Mouse (Mus musculus) midbrain, embryonic 14.5 days (tissue): Measurements from ENCODE around the gene Trappc2. TPM values are rescaled to one million over a fixed set of nuclear protein-coding genes. Genes with fewer than 3 reads are reported as not detected.

Experiments used
- ATAC-seq: fragments of 200-750 bp; cut with Nextera tagmentation; 2 replicates; pipeline ENCODE4 v1.8.0; 2017; ENCODE audit warnings: moderate number of reproducible peaks, moderate library complexity; ENCODE audit not compliant: low FRiP score, low TSS enrichment
- DNase-seq: peaks from one replicate; pipeline ENCODE4 v3.0.0-alpha.2; 2015
- H3K27ac ChIP-seq: fragments of 300-500 bp; sonication (generic); replicated peaks from 2 replicates; pipeline ENCODE4 v1.5.1; 2014; ENCODE audit warnings: mild to moderate bottlenecking, low read depth, low read length, moderate library complexity
- H3K27me3 ChIP-seq: fragments of 300-500 bp; sonication (generic); 2 replicates; pipeline ENCODE4 v1.6.1; 2014; ENCODE audit warnings: low read length, control low read depth, mixed read lengths; ENCODE audit not compliant: control insufficient read depth, insufficient read depth
- H3K36me3 ChIP-seq: fragments of 300-500 bp; sonication (generic); 2 replicates; pipeline ENCODE4 v1.6.1; 2014; ENCODE audit warnings: low read length, control low read depth; ENCODE audit not compliant: control insufficient read depth, insufficient read depth
- H3K4me1 ChIP-seq: fragments of 300-500 bp; sonication (generic); 2 replicates; pipeline ENCODE4 v1.6.1; 2014; ENCODE audit warnings: mild to moderate bottlenecking, antibody characterized with exemption, low read length, control low read depth; ENCODE audit not compliant: control insufficient read depth, insufficient read depth
- H3K4me2 ChIP-seq: fragments of 300-500 bp; sonication (generic); 2 replicates; pipeline ENCODE4 v1.6.1; 2014; ENCODE audit warnings: mild to moderate bottlenecking, low read length, moderate library complexity
- H3K4me3 ChIP-seq: fragments of 300-500 bp; sonication (generic); replicated peaks from 2 replicates; pipeline ENCODE4 v1.5.1; 2014; ENCODE audit warnings: low read depth, low read length
- H3K9ac ChIP-seq: fragments of 300-500 bp; sonication (generic); replicated peaks from 2 replicates; pipeline ENCODE4 v1.6.1; 2014; ENCODE audit warnings: mild to moderate bottlenecking, low read length, moderate library complexity
- H3K9me3 ChIP-seq: fragments of 300-500 bp; sonication (generic); 2 replicates; pipeline ENCODE4 v1.6.1; 2016; ENCODE audit warnings: low read length, control low read depth, mixed read lengths; ENCODE audit not compliant: control insufficient read depth
- WGBS: fragments of 180-500 bp; shearing (Covaris S2); extraction: QIAGEN DNeasy Blood & Tissue Kit; methylation state at CpG from one replicate; pipeline ENCODE4 v1.1.7; 2014; 5-methylcytosine and 5-hydroxymethylcytosine counted together
- polyA plus RNA-seq: library from polyadenylated mRNA; unstranded; fragments of >200 nt; fragmentation: Nextera tagmentation; extraction: Ambion mirVana; gene quantifications from 2 replicates; pipeline ENCODE4 v1.2.1, GENCODE M21; 2014

The Trappc2 gene
- 90.3 and 92.3 TPM in 2 replicates for polyA plus RNA-seq

DNA sequence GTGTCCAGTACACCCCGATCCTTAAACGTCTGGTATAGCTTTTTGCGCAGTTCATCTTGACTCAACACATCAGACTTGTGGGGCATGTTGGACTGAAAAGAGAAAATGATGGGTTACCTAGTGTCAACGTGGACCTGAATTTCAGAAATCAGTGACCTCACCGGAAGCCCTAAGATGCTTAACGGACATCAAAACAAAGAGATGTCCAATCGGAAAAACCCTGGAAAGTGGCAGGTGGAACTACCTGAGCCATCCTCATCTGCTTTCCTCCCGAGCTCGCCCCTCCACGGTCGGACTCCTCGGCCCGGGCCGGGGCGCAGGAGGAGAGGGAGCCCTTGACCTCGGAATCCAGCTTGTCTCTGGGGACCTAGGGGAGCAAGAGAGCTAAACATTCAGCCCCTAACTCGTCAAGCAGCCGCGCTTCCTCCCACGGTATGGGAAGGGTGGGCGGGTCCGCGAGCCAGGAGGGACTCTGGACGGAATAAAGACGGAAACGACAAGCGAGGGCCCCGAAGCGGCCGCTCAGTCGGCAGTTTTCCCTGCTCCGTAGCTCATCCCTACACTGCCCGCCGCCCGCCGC lies at the start of gene Trappc2:
Gene Trappc2, plus strand, starts transcription at position 539 of the 580 bp plus-strand sequence.
- Histone ChIP-seq H3K4me3 (peak within 1 kb of the TSS; percentile 57), H3K9ac (peak within 1 kb of the TSS; percentile 77), H3K27me3 (no peaks in the 10 kb centered on the region), H3K4me1 (0 out of 2 replicates have a peak, but pooled peaks cover 4% of the 10 kb centered on the region), H3K9me3 (no peaks in the 10 kb centered on the region), H3K27ac (peak within 1 kb of the TSS; percentile 89), H3K36me3 (0 out of 2 replicates have a peak, but pooled peaks cover 2% of the 10 kb centered on the region), H3K4me2 (peak within 1 kb of the TSS; percentile 59)
- no peak for DNase-seq
- peak; percentile 81 for ATAC-seq
- WGBS, result 13% methylated on average over 32 of the region's 36 CpGs

DNA sequence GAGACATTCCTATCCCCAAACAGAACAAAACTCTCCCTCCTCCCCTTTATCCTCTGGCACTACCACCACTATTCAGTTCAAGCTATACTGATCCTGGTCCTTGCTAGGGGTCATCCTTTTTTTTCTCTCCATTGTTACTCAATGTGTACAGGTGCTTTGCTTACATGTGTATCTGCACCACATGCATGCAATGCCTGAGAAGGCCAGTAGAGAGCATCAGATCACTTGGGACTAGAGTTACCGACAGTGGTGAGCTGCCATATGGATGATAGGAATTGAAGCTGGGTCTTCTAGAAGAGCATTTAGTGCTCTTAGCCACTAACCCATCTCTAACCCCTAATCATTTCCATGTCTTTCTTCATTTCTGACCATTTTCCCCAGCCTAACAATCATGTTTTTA lies 46.6 kb upstream of the Trappc2 start:
- Histone ChIP-seq H3K27me3 (no peaks in the 10 kb centered on the region), H3K9me3 (no peaks in the 10 kb centered on the region), H3K36me3 (no peaks in the 10 kb centered on the region), H3K27ac (no peak overlapping the region), H3K4me3 (no peak overlapping the region), H3K4me2 (no peak overlapping the region), H3K4me1 (no peaks in the 10 kb centered on the region), H3K9ac (no peak overlapping the region)
- DNase-seq (no peak), ATAC-seq (no peak)
- WGBS, result 87% methylated on average over 1 of the region's 1 CpGs

DNA sequence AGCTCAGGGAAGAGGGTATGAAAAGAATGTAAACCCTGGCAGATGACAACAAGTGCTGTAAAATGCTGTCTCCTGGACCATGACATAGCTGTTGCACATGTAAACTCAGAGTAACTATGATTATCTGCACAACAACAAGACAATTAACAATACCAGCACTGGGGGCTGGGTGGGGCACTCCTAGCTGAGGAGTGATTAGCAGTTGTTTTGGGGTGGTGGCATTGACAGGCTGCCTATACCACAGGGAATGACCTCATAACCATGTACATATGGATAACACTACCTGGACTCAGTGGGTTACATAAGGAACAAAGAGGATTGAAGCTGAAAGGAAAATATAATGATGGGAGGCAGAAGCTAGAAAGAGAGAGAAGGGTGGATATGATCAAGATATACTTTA lies 32.5 kb upstream of the Trappc2 start:
- Histone ChIP-seq H3K36me3 (peaks cover 22% of the 10 kb centered on the region), H3K9me3 (no peaks in the 10 kb centered on the region), H3K4me1 (no peaks in the 10 kb centered on the region), H3K4me2 (no peak overlapping the region), H3K9ac (no peak overlapping the region), H3K4me3 (no peak overlapping the region), H3K27ac (no peak overlapping the region), H3K27me3 (no peaks in the 10 kb centered on the region)
- no peak for DNase-seq
- no peak for ATAC-seq

DNA sequence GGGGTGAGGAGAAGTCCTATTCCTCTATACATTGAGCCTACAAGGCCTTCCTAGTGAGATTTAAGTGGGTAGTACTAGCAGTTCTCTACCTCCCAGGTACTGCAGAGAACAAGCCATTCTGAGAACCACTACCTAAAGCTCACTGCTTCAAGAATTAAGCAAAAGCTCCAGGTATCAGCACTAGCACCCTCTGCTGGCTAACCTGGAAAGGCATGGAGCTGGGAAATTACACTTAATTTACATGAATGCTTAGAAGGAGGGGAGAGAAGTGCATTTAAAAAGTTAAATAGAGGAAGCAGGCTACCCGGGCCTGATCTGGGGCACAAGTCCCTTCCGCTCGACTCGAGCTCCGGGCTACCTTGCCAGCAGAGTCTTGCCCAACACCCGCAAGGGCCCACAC lies 24.2 kb upstream of the Trappc2 start:
- peak; percentile 69 for DNase-seq
- 87% methylated on average over 4 of the region's 6 CpGs for WGBS
- no peaks in the 10 kb centered on the region for H3K27me3 ChIP-seq

DNA sequence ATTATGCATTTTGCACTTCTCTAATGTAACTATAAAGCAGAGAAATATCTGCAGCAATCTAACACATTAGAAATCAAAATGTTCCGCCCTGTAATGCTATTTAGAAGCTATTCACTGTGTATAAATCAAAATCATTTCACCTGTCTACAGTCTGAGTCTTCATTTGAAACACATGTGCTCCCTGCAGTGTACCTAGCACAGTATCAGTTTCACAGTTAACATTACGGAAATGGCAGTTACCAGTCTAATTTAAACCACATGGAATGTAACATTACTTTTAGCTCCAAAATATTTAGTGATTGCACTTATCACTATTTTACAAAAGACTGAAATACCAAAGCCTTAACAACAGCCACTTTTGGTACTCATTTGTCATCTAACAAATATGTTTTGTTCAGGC lies 5.6 kb upstream of the Trappc2 start:
- Histone ChIP-seq H3K9ac (no peak overlapping the region), H3K27ac (no peak overlapping the region), H3K4me1 (0 out of 2 replicates have a peak, but pooled peaks cover 4% of the 10 kb centered on the region), H3K36me3 (0 out of 2 replicates have a peak, but pooled peaks cover 3% of the 10 kb centered on the region), H3K4me2 (no peak overlapping the region), H3K4me3 (no peak overlapping the region), H3K27me3 (no peaks in the 10 kb centered on the region), H3K9me3 (no peaks in the 10 kb centered on the region)
- DNase-seq (no peak), ATAC-seq (no peak)
- WGBS, result 88% methylated on average over 2 of the region's 2 CpGs

More for the DNA sequence above, 24.2 kb upstream of the Trappc2 start:
- H3K4me2 ChIP-seq, result no peak overlapping the region
- no peaks in the 10 kb centered on the region for H3K4me1 ChIP-seq
- H3K36me3 ChIP-seq, result no peaks in the 10 kb centered on the region
- ATAC-seq, result no peak
- H3K27ac ChIP-seq, result no peak overlapping the region
- no peak overlapping the region for H3K4me3 ChIP-seq
- H3K9me3 ChIP-seq, result no peaks in the 10 kb centered on the region
- no peak overlapping the region for H3K9ac ChIP-seq

DNA sequence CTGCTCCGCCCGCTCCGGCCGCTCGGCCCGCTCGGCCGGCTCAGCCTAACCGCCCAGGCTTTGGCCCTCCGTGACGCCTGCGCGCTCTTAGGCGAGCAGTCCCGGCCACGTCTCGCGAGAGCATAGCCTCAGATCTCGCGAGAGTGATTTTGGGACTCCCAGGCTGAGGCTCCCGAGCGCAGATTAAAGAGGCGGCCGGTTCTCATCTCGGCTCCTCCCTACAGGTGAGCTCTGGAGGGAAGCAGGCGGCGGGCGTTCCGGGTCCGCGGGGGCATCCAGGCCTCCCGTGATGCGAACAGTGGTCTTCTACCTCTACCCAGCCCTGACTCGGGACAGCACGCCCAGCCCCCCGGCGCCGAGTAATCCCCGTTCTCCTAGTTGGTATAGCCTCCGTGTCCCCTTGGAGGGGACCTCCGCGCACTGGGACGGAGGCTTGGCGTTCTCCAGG lies 266 bp downstream of the Trappc2 start, which contains the start of gene Ofd1:
Gene Ofd1, minus strand, starts transcription at position 89 of the 448 bp plus-strand sequence.
- Histone ChIP-seq H3K9ac (peak within 1 kb of the TSS; percentile 77), H3K27me3 (no peaks in the 10 kb centered on the region), H3K9me3 (no peaks in the 10 kb centered on the region), H3K36me3 (no peaks in the 10 kb centered on the region), H3K4me1 (0 out of 2 replicates have a peak, but pooled peaks cover 4% of the 10 kb centered on the region), H3K4me3 (peak within 1 kb of the TSS; percentile 57), H3K27ac (peak within 1 kb of the TSS; percentile 89), H3K4me2 (peak within 1 kb of the TSS; percentile 59)
- DNase-seq (peak; percentile 96), ATAC-seq (peak; percentile 99)
- WGBS, result 18% methylated on average over 44 of the region's 44 CpGs

DNA sequence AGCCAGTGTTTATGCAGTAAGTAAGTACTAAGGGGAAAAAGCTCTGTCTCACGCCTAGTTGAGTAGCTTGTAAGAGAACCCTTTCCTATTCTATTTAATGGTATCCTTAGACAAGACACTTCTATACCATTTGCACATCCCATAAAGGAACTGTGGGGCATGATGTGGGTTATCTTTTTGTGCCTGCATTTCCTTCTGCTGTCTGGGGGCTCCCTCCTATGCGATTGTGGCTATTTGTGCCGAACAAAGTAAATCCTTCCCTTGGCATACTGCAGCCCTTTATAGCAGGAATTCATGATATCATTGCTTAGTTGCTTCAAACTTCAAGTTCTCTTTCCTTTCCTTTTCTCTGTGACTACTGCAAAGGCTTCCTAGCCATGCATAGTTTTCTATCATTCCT lies 4.2 kb downstream of the Trappc2 start:
- 0 out of 2 replicates have a peak, but pooled peaks cover 1% of the 10 kb centered on the region for H3K4me1 ChIP-seq
- WGBS, result 89% methylated on average over 3 of the region's 3 CpGs

DNA sequence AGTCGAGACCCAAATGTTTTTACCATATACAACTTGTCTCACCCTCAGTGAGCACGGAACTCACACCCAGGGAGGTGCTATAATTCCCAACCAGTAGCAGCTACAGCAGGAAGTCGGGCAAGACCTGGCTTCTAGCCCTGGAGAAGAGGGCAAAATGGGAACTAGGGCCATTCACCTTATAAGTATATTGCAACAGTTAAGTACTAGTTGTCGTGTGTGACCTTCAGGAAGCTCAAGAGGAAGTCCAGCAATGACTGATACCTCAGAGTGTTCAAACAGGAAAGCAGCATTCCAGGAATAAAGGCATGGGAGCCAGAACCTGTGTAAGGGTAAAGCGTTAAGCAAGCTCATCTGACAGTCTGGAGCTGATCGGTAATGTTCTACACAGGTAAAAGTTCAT lies 13.2 kb downstream of the Trappc2 start:
- DNase-seq, result no peak
- Histone ChIP-seq H3K9ac (no peak overlapping the region), H3K4me1 (no peaks in the 10 kb centered on the region), H3K27ac (no peak overlapping the region), H3K27me3 (no peaks in the 10 kb centered on the region), H3K36me3 (no peaks in the 10 kb centered on the region), H3K4me2 (no peak overlapping the region), H3K4me3 (no peak overlapping the region), H3K9me3 (no peaks in the 10 kb centered on the region)
- ATAC-seq, result no peak
- 80% methylated on average over 6 of the region's 6 CpGs for WGBS

More for the DNA sequence above, 4.2 kb downstream of the Trappc2 start:
- Histone ChIP-seq H3K4me2 (no peak overlapping the region), H3K4me3 (no peak overlapping the region), H3K27ac (no peak overlapping the region), H3K9ac (no peak overlapping the region), H3K9me3 (no peaks in the 10 kb centered on the region), H3K27me3 (no peaks in the 10 kb centered on the region), H3K36me3 (no peaks in the 10 kb centered on the region)
- ATAC-seq (no peak), DNase-seq (no peak)

DNA sequence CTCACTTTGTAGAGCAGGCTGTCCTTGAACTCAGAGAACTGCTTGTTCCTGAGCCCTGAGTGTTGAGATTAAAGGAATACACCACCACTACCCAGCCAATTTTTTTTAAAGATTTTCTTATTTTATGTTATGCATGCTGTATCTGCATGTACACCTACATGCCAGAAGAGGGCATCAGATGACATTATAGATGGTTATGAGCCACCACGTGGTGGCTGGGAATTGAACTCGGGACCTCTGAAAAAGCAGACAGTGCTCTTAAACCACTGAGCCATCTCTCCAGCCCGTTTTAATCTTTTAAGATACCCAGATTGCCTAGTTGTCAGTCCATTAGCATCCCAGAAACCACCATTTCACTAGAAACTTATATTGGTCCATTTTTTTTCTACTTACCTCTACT lies 14.0 kb downstream of the Trappc2 start:
- H3K4me3 ChIP-seq, result no peak overlapping the region
- H3K27ac ChIP-seq, result no peak overlapping the region
- no peaks in the 10 kb centered on the region for H3K27me3 ChIP-seq
- H3K36me3 ChIP-seq, result no peaks in the 10 kb centered on the region
- no peak overlapping the region for H3K4me2 ChIP-seq
- H3K9me3 ChIP-seq, result no peaks in the 10 kb centered on the region
- DNase-seq (no peak), ATAC-seq (no peak)
- no peak overlapping the region for H3K9ac ChIP-seq
- no peaks in the 10 kb centered on the region for H3K4me1 ChIP-seq
- WGBS, result 74% methylated on average over 3 of the region's 3 CpGs
